Mouse (Mus musculus) urinary bladder, postnatal 10 days (tissue): ENCODE data around the gene Spock2.
"Not testable (repeated sequence)": the region's sequence is repeated elsewhere in the genome, so short reads cannot be mapped to it uniquely, and the experiment has no call there.

ENCODE experiments used
- DNase-seq: peaks from one replicate; pipeline ENCODE4 v3.0.0; 2022; ENCODE audit warnings: low spot score

Spock2 gene

GRCm38 (mm10) chr10:60148087-60148486 is 42.1 kb downstream of the Spock2 start:
- DNase-seq: peak; percentile 39

GRCm38 (mm10) chr10:60151107-60151663 is 45.2 kb downstream of the Spock2 start:
- DNase-seq: no peak

GRCm38 (mm10) chr10:60156016-60156415 is 50.0 kb downstream of the Spock2 start:
- no peak for DNase-seq

- no peak for DNase-seq
Observed at GRCm38 (mm10) chr10:60158144-60158543, 52.1 kb downstream of the Spock2 start.

- not testable (repeated sequence) for DNase-seq
Observed at GRCm38 (mm10) chr10:60161397-60161796, 55.4 kb downstream of the Spock2 start.

- DNase-seq: not testable (repeated sequence)
Observed at GRCm38 (mm10) chr10:60162184-60162972, 56.4 kb downstream of the Spock2 start.

GRCm38 (mm10) chr10:60162973-60163255 is 56.9 kb downstream of the Spock2 start:
- DNase-seq: no peak

- DNase-seq: no peak
Observed at GRCm38 (mm10) chr10:60164869-60165268, 58.9 kb downstream of the Spock2 start.

GRCm38 (mm10) chr10:60166068-60166467 is 60.0 kb downstream of the Spock2 start:
- DNase-seq: no peak

GRCm38 (mm10) chr10:60168306-60168705 is 62.3 kb downstream of the Spock2 start:
- DNase-seq: no peak

GRCm38 (mm10) chr10:60168960-60169359 is 62.9 kb downstream of the Spock2 start:
- DNase-seq: no peak

GRCm38 (mm10) chr10:60170326-60171089 is 64.5 kb downstream of the Spock2 start:
- DNase-seq: no peak

- no peak for DNase-seq
Observed at GRCm38 (mm10) chr10:60171368-60171767, 65.3 kb downstream of the Spock2 start.

GRCm38 (mm10) chr10:60172306-60172705 is 66.3 kb downstream of the Spock2 start:
- no peak for DNase-seq

- no peak for DNase-seq
Observed at GRCm38 (mm10) chr10:60173035-60173434, 67.0 kb downstream of the Spock2 start.

GRCm38 (mm10) chr10:60174506-60174905 is 68.5 kb downstream of the Spock2 start:
- no peak for DNase-seq

GRCm38 (mm10) chr10:60175306-60175705 is 69.3 kb downstream of the Spock2 start:
- DNase-seq: not testable (repeated sequence)
